Mouse (Mus musculus) olfactory bulb, adult 2 months (tissue): ENCODE data around the gene Slc39a11.

Experiments
- CTCF ChIP-seq: fragments of 200-500 bp; IDR thresholded peaks from 2 replicates; pipeline ENCODE4 v1.5.1; 2012; ENCODE audit warnings: low read depth, mild to moderate bottlenecking, low read length, moderate library complexity; ENCODE audit not compliant: insufficient read depth
- POLR2A ChIP-seq: fragments of 200-500 bp; IDR thresholded peaks from 2 replicates; pipeline ENCODE4 v1.6.1; 2012; ENCODE audit warnings: mild to moderate bottlenecking, low read depth, low read length, moderate library complexity; ENCODE audit not compliant: insufficient read depth

DNA sequence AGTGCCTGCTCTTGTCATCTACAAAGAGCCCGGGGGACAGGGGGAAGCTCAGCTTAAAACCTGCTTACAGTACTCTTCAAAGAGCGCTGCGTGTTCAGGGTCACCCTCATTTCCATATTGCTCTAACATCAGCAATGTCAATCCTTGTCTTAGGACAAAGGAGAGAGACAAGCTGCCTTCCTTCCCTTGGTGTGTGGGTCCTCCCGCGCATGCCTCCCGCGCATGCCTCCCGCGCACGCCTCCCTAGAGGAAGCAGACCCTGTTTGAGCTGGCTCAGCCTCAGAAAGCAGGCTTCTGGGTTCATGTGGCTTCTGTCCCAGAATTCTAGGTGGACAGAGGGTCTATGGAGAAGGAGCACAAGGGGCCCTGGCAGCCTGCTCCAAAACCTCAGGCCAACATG is 404.2 kb downstream of the Slc39a11 start:
- no peak for TF ChIP-seq CTCF
- no peak for TF ChIP-seq POLR2A
